Mouse (Mus musculus): ENCODE data around the gene Adprhl1.

Gene Adprhl1

GRCm38 (mm10) chr8:13190235-13190634 lies 63.7 kb downstream of the Adprhl1 start:
- no peak for DNase-seq

GRCm38 (mm10) chr8:13188857-13189256 lies 65.1 kb downstream of the Adprhl1 start:
- DNase-seq: no peak

GRCm38 (mm10) chr8:13188052-13188555 lies 65.9 kb downstream of the Adprhl1 start:
- DNase-seq: no peak

GRCm38 (mm10) chr8:13187638-13188037 lies 66.3 kb downstream of the Adprhl1 start:
- no peak for DNase-seq

GRCm38 (mm10) chr8:13187229-13187628 lies 66.7 kb downstream of the Adprhl1 start:
- DNase-seq: no peak

GRCm38 (mm10) chr8:13186819-13187218 lies 67.1 kb downstream of the Adprhl1 start:
- no peak for DNase-seq

- DNase-seq: no peak
Observed at GRCm38 (mm10) chr8:13181691-13181976, 72.3 kb downstream of the Adprhl1 start.

- no peak for DNase-seq
Observed at GRCm38 (mm10) chr8:13180911-13181690, 72.9 kb downstream of the Adprhl1 start.

GRCm38 (mm10) chr8:13180408-13180807 lies 73.6 kb downstream of the Adprhl1 start:
- DNase-seq: no peak

GRCm38 (mm10) chr8:13179948-13180347 lies 74.0 kb downstream of the Adprhl1 start:
- no peak for DNase-seq

- no peak for DNase-seq
Observed at GRCm38 (mm10) chr8:13179482-13179881, 74.5 kb downstream of the Adprhl1 start.

- DNase-seq: no peak
Observed at GRCm38 (mm10) chr8:13178137-13178536, 75.8 kb downstream of the Adprhl1 start.

GRCm38 (mm10) chr8:13177173-13177852 lies 76.6 kb downstream of the Adprhl1 start:
- no peak for DNase-seq

- DNase-seq: no peak
Observed at GRCm38 (mm10) chr8:13175650-13176049, 78.3 kb downstream of the Adprhl1 start.

GRCm38 (mm10) chr8:13174811-13175210 lies 79.2 kb downstream of the Adprhl1 start:
- no peak for DNase-seq

- no peak for DNase-seq
Observed at GRCm38 (mm10) chr8:13174305-13174704, 79.7 kb downstream of the Adprhl1 start.
